Mouse (Mus musculus) MEL (cell line): ENCODE results near the gene Rtn4rl1. TPM values are rescaled to one million over a fixed set of nuclear protein-coding genes. Genes with fewer than 3 reads are reported as not detected.

Experiments
- DNase-seq: peaks from one replicate; pipeline ENCODE4 v3.0.0; 2011; ENCODE audit warnings: low read depth, low spot score
- H3K27ac ChIP-seq: 2 replicates; pipeline ENCODE4 v1.5.1; 2012; ENCODE audit warnings: low read depth, mild to moderate bottlenecking, control low read depth, low read length, moderate library complexity; ENCODE audit not compliant: control insufficient read depth
- H3K27me3 ChIP-seq, 2 experiments: fragments of 150-350 bp in 1 of 2; sonication (generic) in 1 of 2; 2 replicates each; pipeline ENCODE4 v1.6.1; 2012; ENCODE audit warnings: low read length in 2 of 2, mild to moderate bottlenecking in 2 of 2, improper control_type of control experiment in 1 of 2, moderate library complexity in 1 of 2; ENCODE audit not compliant: insufficient read depth in 2 of 2, control insufficient read depth in 1 of 2
- H3K36me3 ChIP-seq, 2 experiments: 2 replicates each; pipeline ENCODE4 v1.6.1; 2012 to 2014; ENCODE audit warnings: low read length in 2 of 2, improper control_type of control experiment in 1 of 2, inconsistent platforms in 1 of 2, mild to moderate bottlenecking in 1 of 2; ENCODE audit not compliant: insufficient read depth in 2 of 2, control insufficient read depth in 1 of 2
- H3K4me1 ChIP-seq, 2 experiments: fragments of 150-350 bp in 1 of 2; sonication (generic) in 1 of 2; 2 replicates each; pipeline ENCODE4 v1.6.1; 2012; ENCODE audit warnings: low read length in 2 of 2, improper control_type of control experiment in 1 of 2, mild to moderate bottlenecking in 1 of 2; ENCODE audit not compliant: insufficient read depth in 2 of 2, control insufficient read depth in 1 of 2
- H3K4me3 ChIP-seq, 2 experiments: fragments of 150-350 bp in 1 of 2; sonication (generic) in 1 of 2; 2 replicates each; pipeline ENCODE4 v1.5.1; 2012; ENCODE audit warnings: low read depth in 2 of 2, low read length in 2 of 2, mild to moderate bottlenecking in 2 of 2, moderate library complexity in 2 of 2, control low read depth in 1 of 2, improper control_type of control experiment in 1 of 2; ENCODE audit not compliant: control insufficient read depth in 1 of 2, insufficient read depth in 1 of 2
- H3K79me2 ChIP-seq: 2 replicates; pipeline ENCODE4 v1.6.1; 2012; ENCODE audit warnings: mild to moderate bottlenecking, low read length, moderate library complexity; ENCODE audit not compliant: control insufficient read depth, poor library complexity, insufficient read depth
- H3K9ac ChIP-seq: 2 replicates; pipeline ENCODE4 v1.6.1; 2012; ENCODE audit warnings: low read depth, mild to moderate bottlenecking, control low read depth, low read length, moderate library complexity; ENCODE audit not compliant: control insufficient read depth, poor library complexity, severe bottlenecking
- H3K9me3 ChIP-seq: fragments of 150-350 bp; sonication (generic); replicated peaks from 2 replicates; pipeline ENCODE4 v1.6.1; 2012; ENCODE audit warnings: mild to moderate bottlenecking, low read length, improper control_type of control experiment, moderate library complexity; ENCODE audit not compliant: insufficient read depth
- BHLHE40 ChIP-seq: IDR thresholded peaks from 2 replicates; pipeline ENCODE4 v1.6.1; 2012; ENCODE audit warnings: low read depth, mild to moderate bottlenecking, inconsistent platforms, low read length, improper control_type of control experiment, borderline replicate concordance
- CHD2 ChIP-seq: IDR thresholded peaks from 2 replicates; pipeline ENCODE4 v1.6.1; 2011; ENCODE audit warnings: low read length, improper control_type of control experiment
- CTCF ChIP-seq, 3 experiments: IDR thresholded peaks in 2 of 3; conservative IDR thresholded peaks in 1 of 3; 2 replicates each; pipeline ENCODE4 v1.5.1; 2011 to 2012; ENCODE audit warnings: low read length in 3 of 3, low read depth in 2 of 3, mild to moderate bottlenecking in 2 of 3, improper control_type of control experiment in 1 of 3, inconsistent platforms in 1 of 3, mixed read lengths in 1 of 3, moderate library complexity in 1 of 3; ENCODE audit not compliant: control insufficient read depth in 1 of 3, insufficient read depth in 1 of 3, poor library complexity in 1 of 3, severe bottlenecking in 1 of 3
- ELF1 ChIP-seq: IDR thresholded peaks from 2 replicates; pipeline ENCODE4 v1.6.1; 2014; ENCODE audit warnings: low read depth, mild to moderate bottlenecking, inconsistent platforms, low read length, improper control_type of control experiment, moderate library complexity
- EP300 ChIP-seq, 2 experiments: IDR thresholded peaks; 2 replicates each; pipeline ENCODE4 v1.6.1; 2011; ENCODE audit warnings: improper control_type of control experiment in 2 of 2, low read length in 2 of 2, low read depth in 1 of 2, mild to moderate bottlenecking in 1 of 2
- GATA1 ChIP-seq: IDR thresholded peaks from 2 replicates; pipeline ENCODE4 v1.6.1; 2011; ENCODE audit warnings: low read depth, low read length, improper control_type of control experiment
- HCFC1 ChIP-seq: IDR thresholded peaks from 2 replicates; pipeline ENCODE4 v1.6.1; 2012; ENCODE audit warnings: low read depth, mild to moderate bottlenecking, inconsistent platforms, low read length, improper control_type of control experiment, moderate library complexity
- JUND ChIP-seq: IDR thresholded peaks from 2 replicates; pipeline ENCODE4 v1.6.1; 2011; ENCODE audit warnings: low read depth, mild to moderate bottlenecking, improper control_type of control experiment, low read length
- MAFK ChIP-seq: IDR thresholded peaks from 2 replicates; pipeline ENCODE4 v1.6.1; 2011; ENCODE audit warnings: low read depth, mild to moderate bottlenecking, low read length, improper control_type of control experiment, borderline replicate concordance
- MEF2A ChIP-seq: IDR thresholded peaks from 2 replicates; pipeline ENCODE4 v1.6.1; 2014; ENCODE audit warnings: low read depth, mild to moderate bottlenecking, inconsistent platforms, low read length, improper control_type of control experiment; ENCODE audit not compliant: poor library complexity, insufficient replicate concordance, severe bottlenecking; ENCODE audit errors: extremely low read depth
- MYB ChIP-seq: IDR thresholded peaks from 2 replicates; pipeline ENCODE4 v1.6.1; 2011; ENCODE audit warnings: mild to moderate bottlenecking, low read depth, low read length, improper control_type of control experiment
- MYC ChIP-seq: IDR thresholded peaks from 2 replicates; pipeline ENCODE4 v1.6.1; 2011; ENCODE audit warnings: low read depth, mild to moderate bottlenecking, low read length, improper control_type of control experiment, moderate library complexity
- NRF1 ChIP-seq: IDR thresholded peaks from 2 replicates; pipeline ENCODE4 v1.6.1; 2014; ENCODE audit warnings: low read depth, mild to moderate bottlenecking, inconsistent platforms, low read length, improper control_type of control experiment, moderate library complexity; ENCODE audit not compliant: poor library complexity, insufficient read depth, severe bottlenecking
- RAD21 ChIP-seq: IDR thresholded peaks from 2 replicates; pipeline ENCODE4 v1.6.1; 2011; ENCODE audit warnings: mild to moderate bottlenecking, low read depth, low read length, improper control_type of control experiment
- RCOR1 ChIP-seq: IDR thresholded peaks from 2 replicates; pipeline ENCODE4 v1.6.1; 2012; ENCODE audit warnings: low read depth, mild to moderate bottlenecking, inconsistent platforms, low read length, improper control_type of control experiment
- SMC3 ChIP-seq: IDR thresholded peaks from 2 replicates; pipeline ENCODE4 v1.6.1; 2011; ENCODE audit warnings: low read depth, low read length, improper control_type of control experiment
- TAL1 ChIP-seq: IDR thresholded peaks from 2 replicates; pipeline ENCODE4 v1.6.1; 2012; ENCODE audit warnings: mild to moderate bottlenecking, inconsistent platforms, low read length, moderate library complexity, mixed read lengths
- TCF12 ChIP-seq: IDR thresholded peaks from 2 replicates; pipeline ENCODE4 v1.6.1; 2014; ENCODE audit warnings: low read depth, mild to moderate bottlenecking, inconsistent platforms, low read length, improper control_type of control experiment, moderate library complexity
- USF1 ChIP-seq: IDR thresholded peaks from 2 replicates; pipeline ENCODE4 v1.6.1; 2014; ENCODE audit warnings: low read depth, mild to moderate bottlenecking, inconsistent platforms, low read length, improper control_type of control experiment, moderate library complexity
- ZC3H11A ChIP-seq: IDR thresholded peaks from 2 replicates; pipeline ENCODE4 v1.6.1; 2012; ENCODE audit warnings: low read depth, mild to moderate bottlenecking, inconsistent platforms, low read length, improper control_type of control experiment
- ZMIZ1 ChIP-seq: IDR thresholded peaks from 2 replicates; pipeline ENCODE4 v1.6.1; 2012; ENCODE audit warnings: low read depth, mild to moderate bottlenecking, inconsistent platforms, low read length, improper control_type of control experiment, moderate library complexity
- polyA plus RNA-seq, 2 experiments: library from polyadenylated mRNA; stranded (reverse) in 1 of 2; unstranded in 1 of 2; fragments of >175 nt in 1 of 2; fragments of >200 nt in 1 of 2; gene quantifications; 2 replicates each; pipeline versions ENCODE4 v1.2.1 to v1.2.4; 2012; ENCODE audit warnings: low replicate concordance in 2 of 2, low read depth in 1 of 2; ENCODE audit not compliant: insufficient read length in 2 of 2, insufficient read depth in 1 of 2, missing spikeins in 1 of 2
- total RNA-seq: library from RNA; depleted of rRNA; stranded (reverse); fragments of 300-350 nt; gene quantifications from 2 replicates; pipeline ENCODE4 v1.2.3, GENCODE M21; 2012

Gene Rtn4rl1
- total and polyA plus RNA-seq, 3 experiments = 0.35 to 2.6 TPM; not detected in 1

- TF ChIP-seq MYB (no peak), CHD2 (no peak), BHLHE40 (no peak), TCF12 (no peak), MEF2A (no peak), USF1 (no peak), SMC3 (peak; percentile 40), EP300 (IDR thresholded peaks at IDR 0.05; ENCODE audit: low read depth in 1 of 2, low read length in 2 of 2) (no peak), ZC3H11A (no peak)
Measured at GRCm38 (mm10) chr11:75150346-75150745, 43.2 kb upstream of the Rtn4rl1 start (continued).

GRCm38 (mm10) chr11:75152603-75153557, 40.7 kb upstream of the Rtn4rl1 start:
- peaks cover 7 to 17% of the 10 kb centered on the region in 2 experiments for H3K36me3 ChIP-seq
- peaks cover 8 to 21% of the 10 kb centered on the region in 2 experiments for H3K4me1 ChIP-seq
- no peak overlapping the region for H3K4me3 ChIP-seq
- H3K9ac ChIP-seq = no peak overlapping the region
- no peak overlapping the region; the same call in 1 of the 2 replicates for H3K27ac ChIP-seq
- no peak for TF ChIP-seq ZC3H11A
- peak; percentile 27 to 62; a peak in 2 of 4 replicates for TF ChIP-seq EP300 (IDR thresholded peaks at IDR 0.05; ENCODE audit: low read depth in 1 of 2, low read length in 2 of 2)
- TF ChIP-seq ZMIZ1 = no peak
- peak; percentile 35; the same call in 1 of the 2 replicates for TF ChIP-seq JUND
- 0 out of 2 replicates have a peak, but pooled peaks have one; percentile 15 for TF ChIP-seq TAL1
- no peak for TF ChIP-seq CTCF (IDR thresholded peaks at IDR 0.05 in 2 of 3, conservative IDR thresholded peaks at IDR 0.05 in 1 of 3; ENCODE audit: control insufficient read depth in 1 of 3, insufficient read depth in 1 of 3, low read depth in 2 of 3, low read length in 3 of 3, poor library complexity in 1 of 3, severe bottlenecking in 1 of 3)
- TF ChIP-seq MYC = 0 out of 2 replicates have a peak, but pooled peaks have one; percentile 33
- TF ChIP-seq, all 39 proteins: peak for 4
- peak; percentile 68 for DNase-seq
- H3K27me3 ChIP-seq = no peaks in the 10 kb centered on the region
- no peaks in the 10 kb centered on the region for H3K79me2 ChIP-seq
- no peaks in the 10 kb centered on the region for H3K9me3 ChIP-seq

GRCm38 (mm10) chr11:75154053-75154585, 39.5 kb upstream of the Rtn4rl1 start:
- no peaks in the 10 kb centered on the region for H3K27me3 ChIP-seq
- no peak for TF ChIP-seq EP300 (IDR thresholded peaks at IDR 0.05; ENCODE audit: low read depth in 1 of 2, low read length in 2 of 2)
- no peak for TF ChIP-seq RCOR1
- no peak for TF ChIP-seq HCFC1
- peak in 2 of 3 experiments; percentile 9 to 34; a peak in 3 of 6 replicates for TF ChIP-seq CTCF (IDR thresholded peaks at IDR 0.05 in 2 of 3, conservative IDR thresholded peaks at IDR 0.05 in 1 of 3; ENCODE audit: control insufficient read depth in 1 of 3, insufficient read depth in 1 of 3, low read depth in 2 of 3, low read length in 3 of 3, poor library complexity in 1 of 3, severe bottlenecking in 1 of 3)
- TF ChIP-seq NRF1 = no peak
- no peak for TF ChIP-seq ELF1
- TF ChIP-seq SMC3 = peak; percentile 26; the same call in 1 of the 2 replicates
- TF ChIP-seq MAFK = no peak
- TF ChIP-seq RAD21 = peak; percentile 27
- TF ChIP-seq GATA1 = no peak
- TF ChIP-seq USF1 = no peak
- peaks cover 7 to 17% of the 10 kb centered on the region in 2 experiments for H3K36me3 ChIP-seq
- peaks cover 8 to 21% of the 10 kb centered on the region in 2 experiments for H3K4me1 ChIP-seq
- H3K79me2 ChIP-seq = no peaks in the 10 kb centered on the region
- DNase-seq = peak; percentile 57
- no peaks in the 10 kb centered on the region for H3K9me3 ChIP-seq
- no peak overlapping the region for H3K9ac ChIP-seq
- no peak overlapping the region for H3K4me3 ChIP-seq
- no peak overlapping the region for H3K27ac ChIP-seq
